Mouse (Mus musculus) E14TG2a.4 (cell line): ENCODE data around the gene Pnpla5.

Experiments
- H3K27me3 ChIP-seq: 2 replicates; pipeline ENCODE4 v1.6.1; 2014; ENCODE audit warnings: low read length, control low read depth; ENCODE audit not compliant: insufficient read depth
- H3K36me3 ChIP-seq: 2 replicates; pipeline ENCODE4 v1.6.1; 2014; ENCODE audit warnings: low read length, control low read depth; ENCODE audit not compliant: insufficient read depth
- H3K4me1 ChIP-seq: replicated peaks from 2 replicates; pipeline ENCODE4 v1.6.1; 2014; ENCODE audit warnings: low read depth, low read length, control low read depth
- H3K4me3 ChIP-seq: replicated peaks from 2 replicates; pipeline ENCODE4 v1.5.1; 2014; ENCODE audit warnings: mild to moderate bottlenecking, low read length
- H3K9me3 ChIP-seq: 2 replicates; pipeline ENCODE4 v1.6.1; 2014; ENCODE audit warnings: low read length, control low read depth
- CTCF ChIP-seq: conservative IDR thresholded peaks from 2 replicates; pipeline ENCODE4 v1.5.1; 2014; ENCODE audit warnings: low read length
- NANOG ChIP-seq: IDR thresholded peaks from 2 replicates; pipeline ENCODE4 v1.6.1; 2014; ENCODE audit warnings: borderline replicate concordance, low read length, mixed read lengths
- POU5F1 ChIP-seq: IDR thresholded peaks from 2 replicates; pipeline ENCODE4 v1.6.1; 2014; ENCODE audit warnings: low read length, borderline replicate concordance

Gene Pnpla5

DNA sequence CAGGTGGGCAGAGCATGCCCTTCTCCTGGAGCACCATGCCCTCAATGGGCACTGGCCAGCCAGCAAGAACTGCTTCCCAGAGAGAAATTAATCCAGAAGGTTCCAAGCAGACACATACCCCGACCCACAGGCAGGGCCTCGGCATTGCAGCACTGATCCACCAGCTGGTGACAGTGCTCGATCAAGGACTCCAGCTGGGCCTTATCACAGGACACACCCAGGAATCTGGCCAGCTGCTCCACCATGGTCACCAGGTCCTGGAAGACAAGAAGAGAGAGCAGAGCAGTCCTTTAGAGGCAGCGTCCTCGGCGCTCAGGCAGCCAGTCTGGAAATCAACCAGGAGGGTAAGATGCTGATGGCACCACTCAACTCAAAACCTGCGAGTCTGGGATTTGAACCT is 42.9 kb downstream of the Pnpla5 start:
- no peaks in the 10 kb centered on the region for H3K27me3 ChIP-seq
- peaks cover 23% of the 10 kb centered on the region for H3K36me3 ChIP-seq
- no peaks in the 10 kb centered on the region for H3K9me3 ChIP-seq
- TF ChIP-seq NANOG: no peak
- TF ChIP-seq CTCF: no peak
- no peak for TF ChIP-seq POU5F1
- H3K4me1 ChIP-seq: peaks cover 35% of the 10 kb centered on the region
- no peak overlapping the region for H3K4me3 ChIP-seq

DNA sequence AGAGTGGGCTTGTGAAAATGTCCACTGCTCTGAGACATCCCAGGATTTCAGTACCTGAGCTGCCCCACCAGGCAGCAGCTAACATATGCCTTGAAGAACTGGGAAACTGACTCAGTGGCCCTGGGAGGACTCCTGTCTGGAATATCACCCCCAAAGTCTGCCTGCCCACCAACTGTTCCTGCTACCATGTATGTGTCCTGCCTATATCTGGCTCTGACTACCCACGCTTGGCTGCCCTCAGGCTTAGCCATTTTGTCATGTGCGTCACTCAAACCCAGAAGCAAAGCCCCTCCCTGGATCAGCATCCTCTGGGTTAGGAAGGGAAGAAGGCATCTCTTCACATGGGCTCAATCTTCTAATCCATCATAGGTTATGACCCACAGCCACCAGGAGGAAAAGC is 43.5 kb downstream of the Pnpla5 start:
- Histone ChIP-seq H3K27me3 (no peaks in the 10 kb centered on the region), H3K4me3 (no peak overlapping the region), H3K4me1 (peaks cover 35% of the 10 kb centered on the region), H3K9me3 (no peaks in the 10 kb centered on the region), H3K36me3 (peaks cover 18% of the 10 kb centered on the region)
- TF ChIP-seq NANOG: no peak
- no peak for TF ChIP-seq POU5F1
- no peak for TF ChIP-seq CTCF

DNA sequence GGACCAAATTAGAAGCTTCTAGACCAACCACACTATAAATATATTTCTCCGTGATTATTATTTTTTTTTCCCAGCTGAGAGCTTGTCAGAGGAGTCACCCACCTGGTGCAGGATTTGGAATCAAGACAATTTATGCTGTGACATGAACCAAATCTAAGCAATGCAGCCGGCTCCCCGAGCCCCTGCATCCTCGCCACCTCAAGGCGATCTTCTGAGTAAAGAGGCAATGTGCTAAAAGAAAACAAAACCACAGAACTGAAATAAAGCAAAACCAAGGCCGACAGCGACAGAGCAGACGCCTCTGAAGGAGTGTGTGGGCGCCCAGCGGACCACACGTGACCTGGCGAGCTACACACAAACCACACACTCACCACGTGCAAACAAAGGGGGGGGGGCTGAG is 44.3 kb downstream of the Pnpla5 start:
- H3K27me3 ChIP-seq: no peaks in the 10 kb centered on the region
- peaks cover 18% of the 10 kb centered on the region for H3K36me3 ChIP-seq
- H3K4me3 ChIP-seq: no peak overlapping the region
- H3K9me3 ChIP-seq: no peaks in the 10 kb centered on the region
- peaks cover 41% of the 10 kb centered on the region for H3K4me1 ChIP-seq
- no peak for TF ChIP-seq NANOG
- no peak for TF ChIP-seq POU5F1
- TF ChIP-seq CTCF: no peak

DNA sequence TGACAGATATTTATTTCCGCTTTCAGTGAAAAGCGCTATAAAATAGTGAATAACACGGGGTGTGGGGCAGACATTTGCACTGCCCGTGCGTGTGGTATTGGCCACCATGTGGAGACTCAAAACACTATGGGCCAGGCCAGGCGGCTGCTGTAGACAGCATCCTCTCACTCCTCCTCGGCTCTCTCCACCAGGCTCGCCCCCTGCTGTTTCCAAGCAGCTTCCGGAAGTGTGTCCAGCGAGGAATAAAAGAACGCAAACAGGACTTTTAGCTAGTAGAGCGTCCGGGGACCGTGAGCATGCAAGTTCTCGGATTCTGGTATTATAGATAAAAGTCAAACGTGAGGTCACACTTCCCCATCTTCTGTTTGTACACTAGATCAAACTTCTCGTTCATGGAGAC is 45.8 kb downstream of the Pnpla5 start:
- no peak overlapping the region for H3K4me3 ChIP-seq
- peaks cover 18% of the 10 kb centered on the region for H3K36me3 ChIP-seq
- TF ChIP-seq NANOG (no peak), CTCF (no peak), POU5F1 (no peak)
- no peaks in the 10 kb centered on the region for H3K27me3 ChIP-seq
- peaks cover 53% of the 10 kb centered on the region for H3K4me1 ChIP-seq
- H3K9me3 ChIP-seq: no peaks in the 10 kb centered on the region

DNA sequence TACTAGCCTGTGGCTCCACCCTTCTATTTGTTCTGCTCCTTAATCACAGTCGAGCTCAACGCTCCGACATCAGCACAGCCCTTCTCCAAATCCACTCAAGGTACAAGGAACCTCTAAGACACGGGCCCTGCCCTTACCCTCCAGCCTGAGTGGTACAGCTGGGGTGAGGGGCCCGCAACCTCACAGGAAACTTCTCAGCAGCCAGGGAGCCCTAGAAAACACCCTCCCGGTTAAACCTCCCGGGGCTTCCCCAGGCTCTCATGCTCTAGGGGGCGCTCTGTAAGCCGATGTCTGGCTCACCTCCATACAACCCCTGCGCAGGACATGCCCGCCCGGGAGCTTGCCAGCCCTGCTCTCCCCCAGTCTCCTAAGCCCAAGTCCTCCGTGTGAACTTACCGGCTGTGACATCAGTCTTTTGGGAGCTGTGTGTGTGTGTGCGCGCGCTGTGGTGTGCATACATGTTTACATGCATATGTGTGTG is 48.2 kb downstream of the Pnpla5 start:
- H3K4me1 ChIP-seq: peaks cover 63% of the 10 kb centered on the region
- H3K4me3 ChIP-seq: peak overlapping the region; percentile 35
- H3K36me3 ChIP-seq: peaks cover 13% of the 10 kb centered on the region
- peaks cover 5% of the 10 kb centered on the region for H3K27me3 ChIP-seq
- no peaks in the 10 kb centered on the region for H3K9me3 ChIP-seq
- no peak for TF ChIP-seq NANOG
- TF ChIP-seq CTCF: peak; percentile 40

DNA sequence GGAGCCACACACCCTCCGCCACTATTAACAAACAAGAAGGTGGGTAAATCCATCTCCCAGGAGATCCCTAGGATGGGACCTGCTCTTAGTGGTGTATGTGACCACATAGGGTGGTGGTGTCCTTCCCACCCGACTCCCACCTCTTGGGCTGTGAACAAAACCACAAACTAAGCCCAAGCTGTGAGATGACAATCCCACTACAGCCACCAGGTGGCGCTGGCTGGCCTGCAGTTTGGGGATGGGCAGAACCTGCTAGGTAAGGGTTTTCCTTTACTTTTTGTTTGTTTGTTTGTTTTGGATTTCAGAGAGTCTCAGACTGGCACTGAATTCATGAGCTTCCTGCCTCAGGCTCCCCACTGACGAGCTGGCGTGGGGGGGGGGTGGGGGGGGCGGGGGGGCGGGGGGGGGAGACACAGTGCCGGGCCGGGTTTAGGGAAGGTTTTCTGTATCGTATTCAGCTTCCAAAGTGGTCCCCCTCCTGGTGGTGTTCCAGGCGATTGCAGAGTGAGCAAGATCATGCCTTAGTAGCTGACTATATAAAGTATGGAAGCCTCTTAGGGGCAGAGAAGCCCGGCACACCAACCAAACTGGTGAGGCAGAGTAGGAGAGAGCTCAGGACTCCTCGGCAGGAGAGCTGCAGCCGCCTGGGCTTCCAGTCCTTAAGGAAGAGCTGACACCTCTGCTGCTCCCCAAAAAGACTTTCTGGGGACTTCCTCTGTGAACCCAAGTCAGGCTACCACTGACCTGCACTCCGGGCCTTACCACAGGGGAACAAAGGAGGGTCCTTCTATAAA is 48.9 kb downstream of the Pnpla5 start:
- Histone ChIP-seq H3K27me3 (peaks cover 8% of the 10 kb centered on the region), H3K4me1 (peaks cover 69% of the 10 kb centered on the region), H3K9me3 (no peaks in the 10 kb centered on the region), H3K4me3 (peak overlapping the region; percentile 35), H3K36me3 (peaks cover 7% of the 10 kb centered on the region; the same call in 1 of the 2 replicates)
- TF ChIP-seq POU5F1: no peak
- peak; percentile 83 for TF ChIP-seq CTCF

DNA sequence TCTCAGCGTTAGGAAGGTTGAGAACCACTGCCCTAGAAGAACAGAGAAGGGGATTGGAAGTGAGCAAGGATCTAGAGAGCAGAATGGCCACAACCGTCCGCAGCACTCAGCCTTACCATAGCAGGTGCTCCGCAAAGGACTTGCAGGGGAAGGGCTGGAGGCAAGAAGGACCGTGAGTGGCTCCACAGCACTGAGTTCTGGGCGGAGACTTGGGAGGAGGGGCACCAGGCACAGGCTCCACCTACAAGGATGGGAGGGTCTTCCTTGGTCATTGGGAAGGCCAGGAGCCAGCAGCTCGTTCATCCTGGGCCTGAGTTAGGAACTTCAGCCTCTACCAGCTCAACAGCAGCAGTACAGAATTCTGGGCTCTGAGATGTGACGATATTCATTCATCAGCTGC is 49.9 kb downstream of the Pnpla5 start:
- H3K9me3 ChIP-seq: no peaks in the 10 kb centered on the region
- TF ChIP-seq POU5F1 (no peak), NANOG (no peak), CTCF (no peak)

DNA sequence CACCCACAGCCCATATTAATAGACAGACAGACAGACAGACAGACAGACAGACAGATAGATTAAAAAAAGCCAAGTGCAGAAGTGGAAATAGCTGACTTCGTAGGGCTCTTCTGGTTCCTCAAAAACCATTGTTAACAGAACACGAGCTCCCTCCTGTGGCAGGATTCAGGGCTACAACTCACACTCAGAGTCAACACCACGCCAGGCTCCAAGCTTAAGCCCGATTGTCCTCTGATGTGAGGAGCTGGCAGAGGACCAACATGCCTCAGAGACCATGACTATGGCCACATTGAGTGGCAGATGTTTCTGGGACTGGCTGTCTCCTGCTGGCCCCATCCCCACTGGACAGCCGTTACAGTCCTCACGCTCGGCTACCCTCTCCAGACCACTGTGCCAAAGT is 50.7 kb downstream of the Pnpla5 start:
- H3K4me3 ChIP-seq: no peak overlapping the region
- TF ChIP-seq CTCF: peak; percentile 62
- TF ChIP-seq POU5F1: no peak
- peaks cover 5% of the 10 kb centered on the region; the same call in 1 of the 2 replicates for H3K36me3 ChIP-seq
- no peaks in the 10 kb centered on the region for H3K9me3 ChIP-seq
- H3K4me1 ChIP-seq: peaks cover 80% of the 10 kb centered on the region
- H3K27me3 ChIP-seq: peaks cover 15% of the 10 kb centered on the region

More for the DNA sequence above, 49.9 kb downstream of the Pnpla5 start:
- H3K36me3 ChIP-seq: peaks cover 5% of the 10 kb centered on the region; the same call in 1 of the 2 replicates
- H3K4me3 ChIP-seq: no peak overlapping the region
- peaks cover 79% of the 10 kb centered on the region for H3K4me1 ChIP-seq
- H3K27me3 ChIP-seq: peaks cover 15% of the 10 kb centered on the region
